In the genomic region with DNA sequence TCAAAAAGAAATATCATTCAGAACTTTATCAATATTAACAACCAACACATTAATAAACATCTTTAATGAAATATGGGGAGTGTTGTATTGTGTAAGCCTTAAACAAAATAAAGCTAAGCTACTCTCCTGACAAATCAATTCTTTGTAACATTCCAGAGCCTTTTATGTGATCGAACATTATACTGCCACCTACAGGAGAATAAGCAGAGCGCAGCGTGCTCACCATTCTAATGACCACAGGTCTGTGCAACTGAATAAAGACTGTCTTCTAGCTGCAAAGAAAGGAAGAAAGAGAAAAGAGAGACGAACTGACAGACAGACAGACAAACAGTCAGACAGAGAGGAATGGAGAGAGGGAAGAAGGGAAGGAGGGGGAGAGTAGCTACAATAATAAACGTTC, we compare ENCODE assay signal across 8 mouse cellular contexts. TPM values are rescaled to one million over a fixed set of nuclear protein-coding genes. Genes with fewer than 3 reads are reported as not detected.
DNase-seq lines count a peak whose midpoint lies in the region; ATAC-seq and TF ChIP-seq lines count a peak whose summit lies in the region.

No protein-coding gene starts in this region.

- no peaks in the 10 kb centered on the region for H3K36me3 ChIP-seq in forebrain, embryonic 14.5 days (ENCODE audit: control insufficient read depth, insufficient read depth, low read length)
- no peaks in the 10 kb centered on the region for H3K36me3 ChIP-seq in forebrain, embryonic 12.5 days (replicated peaks)
- H3K36me3 ChIP-seq in spleen, adult 2 months (ENCODE audit: control insufficient read depth, insufficient read depth, low read length) = no peaks in the 10 kb centered on the region
- H3K36me3 ChIP-seq in intestine, postnatal 0 days (ENCODE audit: control insufficient read depth, insufficient read depth) = no peaks in the 10 kb centered on the region
- no peaks in the 10 kb centered on the region for H3K36me3 ChIP-seq in lung, embryonic 14.5 days (ENCODE audit: insufficient read depth)

- H3K9me3 ChIP-seq in forebrain, embryonic 14.5 days (replicated peaks; ENCODE audit: control insufficient read depth, low read length) = no peaks in the 10 kb centered on the region
- H3K9me3 ChIP-seq in forebrain, embryonic 12.5 days = no peaks in the 10 kb centered on the region
- no peaks in the 10 kb centered on the region for H3K9me3 ChIP-seq in intestine, postnatal 0 days (ENCODE audit: control insufficient read depth)
- H3K9me3 ChIP-seq in lung, embryonic 14.5 days (ENCODE audit: low read depth, low read length) = no peaks in the 10 kb centered on the region

- H3K4me1 ChIP-seq in forebrain, embryonic 14.5 days (ENCODE audit: control insufficient read depth, insufficient read depth, low read length) = no peaks in the 10 kb centered on the region
- H3K4me1 ChIP-seq in forebrain, embryonic 12.5 days = no peaks in the 10 kb centered on the region
- H3K4me1 ChIP-seq in spleen, adult 2 months (ENCODE audit: control insufficient read depth, insufficient read depth, insufficient read length) = no peaks in the 10 kb centered on the region
- H3K4me1 ChIP-seq in intestine, postnatal 0 days (replicated peaks; ENCODE audit: control insufficient read depth, insufficient read depth, low read length) = no peaks in the 10 kb centered on the region
- no peaks in the 10 kb centered on the region for H3K4me1 ChIP-seq in lung, embryonic 14.5 days (ENCODE audit: insufficient read depth)

- no peak overlapping the region for H3K9ac ChIP-seq in forebrain, embryonic 14.5 days (ENCODE audit: low read length)
- H3K9ac ChIP-seq in forebrain, embryonic 12.5 days = no peak overlapping the region
- no peak overlapping the region for H3K9ac ChIP-seq in intestine, postnatal 0 days (ENCODE audit: low read depth, low read length)
- no peak overlapping the region for H3K9ac ChIP-seq in lung, embryonic 14.5 days

- no peak for TF ChIP-seq POLR2A in spleen, adult 2 months (IDR thresholded peaks at IDR 0.05; ENCODE audit: low read depth, low read length)

- no peaks in the 10 kb centered on the region for H3K27me3 ChIP-seq in forebrain, embryonic 14.5 days (replicated peaks; ENCODE audit: control insufficient read depth, insufficient read depth, low read length)
- H3K27me3 ChIP-seq in forebrain, embryonic 12.5 days = no peaks in the 10 kb centered on the region
- H3K27me3 ChIP-seq in spleen, adult 2 months (ENCODE audit: control insufficient read depth, insufficient read depth, low read length) = no peaks in the 10 kb centered on the region
- H3K27me3 ChIP-seq in intestine, postnatal 0 days (replicated peaks; ENCODE audit: control insufficient read depth, insufficient read depth, low read length) = no peaks in the 10 kb centered on the region
- no peaks in the 10 kb centered on the region for H3K27me3 ChIP-seq in lung, embryonic 14.5 days (ENCODE audit: insufficient read depth, low read length)

- no peak overlapping the region for H3K27ac ChIP-seq in forebrain, embryonic 14.5 days (ENCODE audit: low read depth, low read length)
- no peak overlapping the region for H3K27ac ChIP-seq in forebrain, embryonic 12.5 days
- no peak overlapping the region for H3K27ac ChIP-seq in spleen, adult 2 months (ENCODE audit: insufficient read depth, low read length)
- H3K27ac ChIP-seq in intestine, postnatal 0 days (ENCODE audit: low read depth, low read length) = no peak overlapping the region
- no peak overlapping the region for H3K27ac ChIP-seq in lung, embryonic 14.5 days (ENCODE audit: low read depth)

- TF ChIP-seq CTCF in spleen, adult 2 months (IDR thresholded peaks at IDR 0.05; ENCODE audit: extremely low read depth, insufficient read depth, insufficient read length, insufficient replicate concordance) = peak; percentile 37; the same call in 1 of the 2 replicates
- TF ChIP-seq CTCF in intestine, postnatal 0 days (IDR thresholded peaks at IDR 0.05; ENCODE audit: low read depth) = peak; percentile 79
- peak; percentile 72 for TF ChIP-seq CTCF in lung, embryonic 14.5 days (IDR thresholded peaks at IDR 0.05; ENCODE audit: low read depth)

- no peak overlapping the region for H3K4me2 ChIP-seq in forebrain, embryonic 14.5 days (ENCODE audit: low read length)
- H3K4me2 ChIP-seq in forebrain, embryonic 12.5 days = no peak overlapping the region
- no peak overlapping the region for H3K4me2 ChIP-seq in intestine, postnatal 0 days (replicated peaks; ENCODE audit: low read depth)
- no peak overlapping the region for H3K4me2 ChIP-seq in lung, embryonic 14.5 days

- H3K4me3 ChIP-seq in forebrain, embryonic 14.5 days (ENCODE audit: low read depth, low read length) = no peak overlapping the region
- H3K4me3 ChIP-seq in forebrain, embryonic 12.5 days (replicated peaks) = no peak overlapping the region
- no peak overlapping the region for H3K4me3 ChIP-seq in spleen, adult 2 months (ENCODE audit: extremely low read depth, insufficient read depth, insufficient read length)
- H3K4me3 ChIP-seq in intestine, postnatal 0 days (ENCODE audit: low read depth, low read length) = no peak overlapping the region
- no peak overlapping the region for H3K4me3 ChIP-seq in lung, embryonic 14.5 days (ENCODE audit: low read depth, low read length)

- DNase-seq in forebrain, embryonic 14.5 days (ENCODE audit: low spot score) = peak; percentile 75
- DNase-seq in spleen, adult 2 months (ENCODE audit: low read depth in 1 of 2, low spot score in 2 of 2) = peak; percentile 13 to 15
- no peak for DNase-seq in spleen, postnatal 14 days (ENCODE audit: low spot score in 2 of 2)
- peak; percentile 34 to 36 for DNase-seq in cerebellum, postnatal 14 days
- peak; percentile 78 for DNase-seq in lung, embryonic 14.5 days
- DNase-seq in skeletal muscle tissue, adult 2 months (ENCODE audit: low read depth, low spot score) = peak; percentile 13

- 13% methylated on average over 5 of the region's 5 CpGs for whole genome bisulfite sequencing in forebrain, embryonic 14.5 days
- 16% methylated on average over 5 of the region's 5 CpGs for WGBS in forebrain, embryonic 12.5 days
- WGBS in spleen, adult 2 months = 14% methylated on average over 5 of the region's 5 CpGs
- 13% methylated on average over 5 of the region's 5 CpGs for WGBS in intestine, postnatal 0 days
- WGBS in lung, embryonic 14.5 days = 16% methylated on average over 5 of the region's 5 CpGs

- ATAC-seq in forebrain, embryonic 14.5 days = no peak
- no peak for ATAC-seq in forebrain, embryonic 12.5 days (ENCODE audit: low FRiP score)
- ATAC-seq in intestine, postnatal 0 days = no peak
- ATAC-seq in lung, embryonic 14.5 days (ENCODE audit: insufficient read depth) = no peak

RNA-seq across cellular contexts. Expression of gene Siglecf, which starts 27.1 kb away (rescaled TPM):
- polyA plus RNA-seq in forebrain, embryonic 14.5 days (2014; fragmentation: Nextera tagmentation; extraction: Ambion mirVana) = 0.10 TPM in 1 of 2 replicates, not detected in the other
- 0.09 and 0.33 TPM in 2 replicates for polyA plus RNA-seq in forebrain, embryonic 12.5 days (2016; fragmentation: Nextera tagmentation; extraction: Ambion mirVana)
- 0.94 and 0.99 TPM in 2 replicates for polyA plus RNA-seq in spleen, adult 2 months (2012; rRNA removed)
- polyA plus RNA-seq in intestine, postnatal 0 days (2015; fragmentation: Nextera tagmentation; extraction: Ambion mirVana) = 0.25 and 0.33 TPM in 2 replicates
- polyA plus RNA-seq in lung, embryonic 14.5 days (2014; fragmentation: Nextera tagmentation; extraction: Ambion mirVana) = 0.13 TPM in 1 of 2 replicates, not detected in the other

RNA-seq across cellular contexts. Expression of gene Siglecg, which starts 29.8 kb away (rescaled TPM):
- polyA plus RNA-seq in forebrain, embryonic 14.5 days (2014; fragmentation: Nextera tagmentation; extraction: Ambion mirVana) = 0.09 TPM in 1 of 2 replicates, not detected in the other
- not detected in 2 replicates for polyA plus RNA-seq in forebrain, embryonic 12.5 days (2016; fragmentation: Nextera tagmentation; extraction: Ambion mirVana)
- 279 and 393 TPM in 2 replicates for polyA plus RNA-seq in spleen, adult 2 months (2012; rRNA removed)
- polyA plus RNA-seq in intestine, postnatal 0 days (2015; fragmentation: Nextera tagmentation; extraction: Ambion mirVana) = 0.07 and 0.08 TPM in 2 replicates
- polyA plus RNA-seq in lung, embryonic 14.5 days (2014; fragmentation: Nextera tagmentation; extraction: Ambion mirVana) = 0.37 and 0.60 TPM in 2 replicates

RNA-seq across cellular contexts. Expression of gene Lim2, which starts 49.2 kb away (rescaled TPM):
- not detected in 2 replicates for polyA plus RNA-seq in forebrain, embryonic 14.5 days (2014; fragmentation: Nextera tagmentation; extraction: Ambion mirVana)
- not detected in 2 replicates for polyA plus RNA-seq in forebrain, embryonic 12.5 days (2016; fragmentation: Nextera tagmentation; extraction: Ambion mirVana)
- 0.12 and 0.18 TPM in 2 replicates for polyA plus RNA-seq in spleen, adult 2 months (2012; rRNA removed)
- polyA plus RNA-seq in intestine, postnatal 0 days (2015; fragmentation: Nextera tagmentation; extraction: Ambion mirVana) = 0.52 and 0.92 TPM in 2 replicates
- polyA plus RNA-seq in lung, embryonic 14.5 days (2014; fragmentation: Nextera tagmentation; extraction: Ambion mirVana) = not detected in 2 replicates

RNA-seq across cellular contexts. Expression of gene Nkg7, which starts 58.6 kb away (rescaled TPM):
- polyA plus RNA-seq in forebrain, embryonic 14.5 days (2014; fragmentation: Nextera tagmentation; extraction: Ambion mirVana) = not detected in 2 replicates
- 0.51 TPM in 1 of 2 replicates, not detected in the other for polyA plus RNA-seq in forebrain, embryonic 12.5 days (2016; fragmentation: Nextera tagmentation; extraction: Ambion mirVana)
- 97.1 and 102 TPM in 2 replicates for polyA plus RNA-seq in spleen, adult 2 months (2012; rRNA removed)
- polyA plus RNA-seq in intestine, postnatal 0 days (2015; fragmentation: Nextera tagmentation; extraction: Ambion mirVana) = 1.6 and 2.7 TPM in 2 replicates
- 0.58 and 1.3 TPM in 2 replicates for polyA plus RNA-seq in lung, embryonic 14.5 days (2014; fragmentation: Nextera tagmentation; extraction: Ambion mirVana)

Comparison
In these comparisons a context has a peak if more than half of its experiments do, and no peak if none do; other contexts are left out.
1. DNase-seq: peak in forebrain, embryonic 14.5 days (single experiment), spleen, adult 2 months (2 of 2), cerebellum, postnatal 14 days (2 of 2), lung, embryonic 14.5 days (single experiment) and skeletal muscle tissue, adult 2 months (single experiment); none in spleen, postnatal 14 days (0 of 2).
2. RNA of gene Siglecg, which starts 29.8 kb away (polyA plus RNA-seq): 279 to 393 TPM in spleen, adult 2 months; 0.37 to 0.60 TPM in lung, embryonic 14.5 days, not detected in forebrain, embryonic 12.5 days, 0.07 to 0.08 TPM in intestine, postnatal 0 days and 0.09 TPM in forebrain, embryonic 14.5 days; every median in the first group is over 100 times any median in the second.
3. Peak in every context shown above with its lines, with median percentiles within 50 percentile points of each other: CTCF ChIP-seq.